Mouse (Mus musculus) CH12.LX (cell line): Measurements from ENCODE around the gene Rab14. TPM values are rescaled to one million over a fixed set of nuclear protein-coding genes. Genes with fewer than 3 reads are reported as not detected.

Experiments used
- DNase-seq: peaks from one replicate; pipeline ENCODE4 v3.0.0-alpha.2; 2013; ENCODE audit errors: extremely low read depth
- H3K27ac ChIP-seq: 2 replicates; pipeline ENCODE4 v1.5.1; 2012; ENCODE audit warnings: low read depth, mild to moderate bottlenecking, control low read depth, moderate library complexity; ENCODE audit not compliant: insufficient read depth
- H3K27me3 ChIP-seq: replicated peaks from 2 replicates; pipeline ENCODE3; 2012; ENCODE audit warnings: inconsistent platforms
- H3K36me3 ChIP-seq, 2 experiments: replicated peaks in 1 of 2; 2 replicates each; pipeline versions ENCODE3 to v1.6.1; 2012; ENCODE audit warnings: inconsistent platforms in 1 of 2, low read length in 1 of 2, mild to moderate bottlenecking in 1 of 2, mixed read lengths in 1 of 2, moderate library complexity in 1 of 2; ENCODE audit not compliant: control insufficient read depth in 1 of 2, insufficient read depth in 1 of 2
- H3K4me1 ChIP-seq, 2 experiments: 2 replicates each; pipeline ENCODE4 v1.6.1; 2012; ENCODE audit warnings: inconsistent platforms in 1 of 2, moderate library complexity in 1 of 2; ENCODE audit not compliant: insufficient read depth in 2 of 2, control insufficient read depth in 1 of 2
- H3K4me2 ChIP-seq: 2 replicates; pipeline ENCODE4 v1.6.1; 2012; ENCODE audit warnings: low read depth, mild to moderate bottlenecking, control low read depth; ENCODE audit not compliant: poor library complexity, insufficient read depth, severe bottlenecking
- H3K4me3 ChIP-seq, 3 experiments: fragments of 150-350 bp in 1 of 3; sonication (generic) in 1 of 3; replicated peaks in 1 of 3; 2 replicates each; pipeline versions ENCODE3 to v1.5.1; 2011 to 2012; ENCODE audit warnings: low read depth in 2 of 3, low read length in 2 of 3, mild to moderate bottlenecking in 2 of 3, moderate library complexity in 2 of 3, control low read depth in 1 of 3, improper control_type of control experiment in 1 of 3, inconsistent platforms in 1 of 3, mixed read lengths in 1 of 3; ENCODE audit not compliant: poor library complexity in 1 of 3
- H3K79me2 ChIP-seq: replicated peaks from 2 replicates; pipeline ENCODE4 v1.6.1; 2012; ENCODE audit warnings: mild to moderate bottlenecking, moderate library complexity; ENCODE audit not compliant: control insufficient read depth, poor library complexity, insufficient read depth, severe bottlenecking; ENCODE audit errors: extremely low read depth
- H3K9ac ChIP-seq: 2 replicates; pipeline ENCODE4 v1.6.1; 2012; ENCODE audit warnings: low read depth, mild to moderate bottlenecking, control low read depth, moderate library complexity; ENCODE audit not compliant: insufficient read depth
- H3K9me3 ChIP-seq: replicated peaks from 2 replicates; pipeline ENCODE3; 2012; ENCODE audit warnings: low read length, inconsistent platforms, mixed read lengths
- CHD1 ChIP-seq: IDR thresholded peaks from 2 replicates; pipeline ENCODE4 v1.6.1; 2012; ENCODE audit warnings: low read depth, low read length, improper control_type of control experiment, inconsistent platforms
- CTCF ChIP-seq, 2 experiments: IDR thresholded peaks in 1 of 2; conservative IDR thresholded peaks in 1 of 2; 2 replicates each; pipeline ENCODE4 v1.5.1; 2011 to 2012; ENCODE audit warnings: low read depth in 2 of 2, low read length in 2 of 2, improper control_type of control experiment in 1 of 2, inconsistent platforms in 1 of 2, mild to moderate bottlenecking in 1 of 2, moderate library complexity in 1 of 2
- ELF1 ChIP-seq: IDR thresholded peaks from 2 replicates; pipeline ENCODE4 v1.6.1; 2014; ENCODE audit warnings: low read depth, mild to moderate bottlenecking, inconsistent platforms, low read length, improper control_type of control experiment
- EP300 ChIP-seq: IDR thresholded peaks from 2 replicates; pipeline ENCODE4 v1.6.1; 2011; ENCODE audit warnings: low read length, improper control_type of control experiment
- ETS1 ChIP-seq: conservative IDR thresholded peaks from 2 replicates; pipeline ENCODE4 v1.6.1; 2012; ENCODE audit warnings: low read depth, mild to moderate bottlenecking, inconsistent platforms, low read length, improper control_type of control experiment, moderate library complexity
- GABPA ChIP-seq: IDR thresholded peaks from 2 replicates; pipeline ENCODE4 v1.6.1; 2012; ENCODE audit warnings: low read depth, low read length, improper control_type of control experiment, inconsistent platforms; ENCODE audit not compliant: insufficient replicate concordance
- HCFC1 ChIP-seq: IDR thresholded peaks from 2 replicates; pipeline ENCODE4 v1.6.1; 2012; ENCODE audit warnings: low read depth, mild to moderate bottlenecking, inconsistent platforms, low read length, improper control_type of control experiment
- JUN ChIP-seq: IDR thresholded peaks from 2 replicates; pipeline ENCODE4 v1.6.1; 2011; ENCODE audit warnings: low read depth, mild to moderate bottlenecking, low read length, improper control_type of control experiment, moderate library complexity; ENCODE audit not compliant: insufficient read depth
- JUND ChIP-seq: conservative IDR thresholded peaks from 2 replicates; pipeline ENCODE4 v1.6.1; 2011; ENCODE audit warnings: low read depth, low read length, improper control_type of control experiment
- MAX ChIP-seq: IDR thresholded peaks from 2 replicates; pipeline ENCODE4 v1.6.1; 2011; ENCODE audit warnings: low read length, improper control_type of control experiment
- MEF2A ChIP-seq: IDR thresholded peaks from 2 replicates; pipeline ENCODE4 v1.6.1; 2014; ENCODE audit warnings: low read depth, mild to moderate bottlenecking, inconsistent platforms, low read length, improper control_type of control experiment, borderline replicate concordance
- MXI1 ChIP-seq: IDR thresholded peaks from 2 replicates; pipeline ENCODE4 v1.6.1; 2011; ENCODE audit warnings: mild to moderate bottlenecking, low read depth, low read length, improper control_type of control experiment
- PAX5 ChIP-seq: IDR thresholded peaks from 2 replicates; pipeline ENCODE4 v1.6.1; 2012; ENCODE audit warnings: low read length, inconsistent platforms, mixed read lengths
- POLR2A ChIP-seq: IDR thresholded peaks from 2 replicates; pipeline ENCODE4 v1.6.1; 2011; ENCODE audit warnings: low read depth, mild to moderate bottlenecking, improper control_type of control experiment, low read length
- POLR2AphosphoS2 ChIP-seq: IDR thresholded peaks from 2 replicates; pipeline ENCODE4 v1.6.1; 2011; ENCODE audit warnings: low read depth, low read length, improper control_type of control experiment
- TBP ChIP-seq: conservative IDR thresholded peaks from 2 replicates; pipeline ENCODE4 v1.6.1; 2011; ENCODE audit warnings: low read depth, low read length, improper control_type of control experiment
- TCF12 ChIP-seq: IDR thresholded peaks from 2 replicates; pipeline ENCODE4 v1.6.1; 2014; ENCODE audit warnings: low read depth, mild to moderate bottlenecking, inconsistent platforms, low read length, improper control_type of control experiment
- USF1 ChIP-seq: IDR thresholded peaks from 2 replicates; pipeline ENCODE4 v1.6.1; 2014; ENCODE audit warnings: low read depth, mild to moderate bottlenecking, inconsistent platforms, low read length, improper control_type of control experiment
- USF2 ChIP-seq: conservative IDR thresholded peaks from 2 replicates; pipeline ENCODE4 v1.6.1; 2011; ENCODE audit warnings: low read depth, low read length, improper control_type of control experiment
- ZC3H11A ChIP-seq: IDR thresholded peaks from 2 replicates; pipeline ENCODE4 v1.6.1; 2012; ENCODE audit warnings: low read depth, mild to moderate bottlenecking, inconsistent platforms, low read length, improper control_type of control experiment
- ZKSCAN1 ChIP-seq: IDR thresholded peaks from 2 replicates; pipeline ENCODE4 v1.6.1; 2012; ENCODE audit warnings: low read depth, inconsistent platforms, low read length, improper control_type of control experiment, borderline replicate concordance
- ZMIZ1 ChIP-seq: IDR thresholded peaks from 2 replicates; pipeline ENCODE4 v1.6.1; 2012; ENCODE audit warnings: low read depth, mild to moderate bottlenecking, inconsistent platforms, low read length, improper control_type of control experiment
- dilution Hi-C: fragments of 300-500 bp; cut with MboI; formaldehyde crosslinking; loops from 2 replicates; pipeline ENCODE4 v1.14.3; 2020; ENCODE audit warnings: low sequenced_read_pairs; ENCODE audit not compliant: extremely low pct_unique_long_range_greater_than_20kb, extremely low pct_ligation_motif_present
- in situ Hi-C: fragments of 300-500 bp; cut with MboI; formaldehyde crosslinking; loops from 3 replicates; pipeline ENCODE4 v1.14.3; 2019; ENCODE audit warnings: low sequenced_read_pairs, low pct_ligation_motif_present, low pct_unique_long_range_greater_than_20kb, mixed read lengths
- polyA plus RNA-seq: library from polyadenylated mRNA; unstranded; fragments of >175 nt; gene quantifications from 2 replicates; pipeline ENCODE4 v1.2.1, GENCODE M21; 2012; ENCODE audit warnings: low read depth; ENCODE audit not compliant: insufficient read length
- total RNA-seq, 2 experiments: library from RNA; depleted of rRNA; stranded (reverse); fragments of 300-350 nt in 1 of 2; fragments of >200 nt in 1 of 2; gene quantifications; 2 replicates each; pipeline ENCODE4 v1.2.3; 2012 to 2014

Gene Rab14
- total and polyA plus RNA-seq, 3 experiments, result 26.8 to 94.4 (median 66.2) TPM

DNA sequence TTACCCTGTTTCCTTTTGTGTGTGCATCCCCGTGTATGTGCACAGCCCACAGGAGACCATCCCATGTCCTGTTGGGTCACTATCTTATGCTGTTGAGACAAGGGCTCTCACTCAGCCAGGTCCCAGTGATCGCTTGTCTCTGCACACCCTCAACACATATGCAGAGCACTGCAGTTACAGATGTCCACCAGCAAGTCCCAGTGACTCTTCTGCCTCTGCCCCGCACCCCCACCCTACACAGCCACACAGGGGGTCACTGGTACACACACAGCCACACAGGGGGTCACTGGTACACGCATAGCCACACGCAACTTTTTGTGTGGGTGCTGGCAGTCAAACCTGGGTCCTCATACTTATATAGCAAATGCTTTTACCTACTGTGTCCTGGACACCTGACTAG is 37.5 kb downstream of the Rab14 start:
- peaks cover 66 to 78% of the 10 kb centered on the region in 2 experiments for H3K36me3 ChIP-seq
- H3K4me2 ChIP-seq, result no peak overlapping the region
- dilution Hi-C loops, result no loop called here
- in situ Hi-C loops, result no loop called here
- H3K79me2 ChIP-seq, result no peaks in the 10 kb centered on the region
- H3K27me3 ChIP-seq, result no peaks in the 10 kb centered on the region
- no peaks in the 10 kb centered on the region for H3K9me3 ChIP-seq
- H3K4me1 ChIP-seq, result peaks cover 0 to 49% of the 10 kb centered on the region in 2 experiments; a peak in 2 of 4 replicates
- H3K4me3 ChIP-seq, result no peak overlapping the region
- H3K9ac ChIP-seq, result no peak overlapping the region
- no peak for DNase-seq
- TF ChIP-seq ETS1, result no peak
- TF ChIP-seq PAX5, result no peak
- TF ChIP-seq MXI1, result no peak
- no peak for TF ChIP-seq TBP
- no peak for TF ChIP-seq ZMIZ1
- TF ChIP-seq JUND, result no peak
- TF ChIP-seq GABPA, result no peak
- TF ChIP-seq POLR2AphosphoS2, result no peak
- TF ChIP-seq USF2, result no peak
- TF ChIP-seq USF1, result no peak
- TF ChIP-seq ZKSCAN1, result no peak
- no peak for TF ChIP-seq ELF1
- no peak for TF ChIP-seq TCF12
- TF ChIP-seq MEF2A, result no peak
- no peak overlapping the region for H3K27ac ChIP-seq

DNA sequence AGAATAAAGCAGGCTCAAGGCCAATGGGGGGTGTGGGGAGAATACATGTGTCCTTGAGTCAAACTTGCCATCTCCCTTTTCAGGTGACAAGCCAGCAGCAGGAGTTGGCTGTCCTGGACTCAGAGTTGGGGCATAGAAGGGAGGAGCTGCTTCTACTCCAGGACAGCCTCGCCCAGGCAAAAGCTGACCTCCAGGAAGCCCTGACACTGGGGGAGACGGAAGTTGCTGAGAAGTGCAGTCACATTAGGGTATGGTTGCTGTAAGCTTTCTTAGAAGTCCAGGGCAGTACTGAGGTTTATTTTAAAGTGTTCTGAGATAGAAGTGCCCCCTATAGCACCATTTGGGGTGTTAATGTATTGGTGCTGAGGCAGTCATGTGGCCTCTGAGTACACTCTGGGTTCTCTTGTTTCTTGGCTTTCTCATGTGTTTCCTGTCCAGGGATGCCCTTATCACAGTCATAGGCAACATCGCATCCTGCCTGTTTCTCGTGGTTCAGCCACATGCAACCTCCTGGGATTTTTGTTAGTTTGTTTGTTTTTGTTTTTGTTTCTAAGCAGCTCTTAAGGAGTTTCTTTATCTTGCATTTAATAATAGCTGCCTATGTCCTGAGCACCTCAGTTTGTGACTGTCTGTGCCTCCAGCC is 39.0 kb downstream of the Rab14 start:
- dilution Hi-C loops (no loop called here), in situ Hi-C loops (no loop called here)
- Histone ChIP-seq H3K79me2 (peaks cover 4% of the 10 kb centered on the region; the same call in 1 of the 2 replicates), H3K9ac (no peak overlapping the region), H3K36me3 (peaks cover 64 to 80% of the 10 kb centered on the region in 2 experiments), H3K4me3 (no peak overlapping the region), H3K4me1 (peaks cover 0 to 64% of the 10 kb centered on the region in 2 experiments; a peak in 2 of 4 replicates), H3K27me3 (no peaks in the 10 kb centered on the region), H3K9me3 (no peaks in the 10 kb centered on the region), H3K4me2 (no peak overlapping the region), H3K27ac (no peak overlapping the region)
- TF ChIP-seq CTCF (conservative IDR thresholded peaks at IDR 0.05 in 1 of 2, IDR thresholded peaks at IDR 0.05 in 1 of 2; ENCODE audit: low read depth in 2 of 2, low read length in 2 of 2) (no peak), ELF1 (no peak), JUND (no peak), JUN (no peak), HCFC1 (no peak), TBP (no peak), POLR2AphosphoS2 (no peak), ZC3H11A (no peak), EP300 (no peak), ZMIZ1 (no peak), USF1 (no peak), USF2 (no peak), PAX5 (no peak), CHD1 (no peak), POLR2A (no peak), MAX (no peak)
- DNase-seq, result no peak
